Mouse (Mus musculus) layer of hippocampus, postnatal 14 days (tissue): ENCODE measurements around the gene Tmem26. TPM values are rescaled to one million over a fixed set of nuclear protein-coding genes. Genes with fewer than 3 reads are reported as not detected.
"Not testable (repeated sequence)": the region's sequence is repeated elsewhere in the genome, so short reads cannot be mapped to it uniquely, and the experiment has no call there.

Experiments
- DNase-seq, 2 experiments: peaks; one replicate each; pipeline ENCODE4 v3.0.0; 2021 to 2022; ENCODE audit warnings: low spot score in 2 of 2, mixed read lengths in 1 of 2
- long read RNA-seq, 2 experiments: library from polyadenylated mRNA; stranded (forward); transcript quantifications; one replicate each; pipeline ENCODE4 v2.0.0; 2021
- total RNA-seq, 2 experiments: library from RNA; stranded (reverse); gene quantifications; 2 replicates each; pipeline ENCODE4 v1.2.3; 2021

Tmem26 gene
- under 1 TPM; 0.18 to 0.29 TPM for total RNA-seq
- long read RNA-seq, experiment 1 = 0 reads
- long read RNA-seq, experiment 2 = 0 reads

- DNase-seq = peak in 1 of 2 experiments; percentile 1
Observed at GRCm38 (mm10) chr10:68723568-68724360, at the start of gene Tmem26. Gene Tmem26, plus strand, starts transcription at chr10:68723646.

DNA sequence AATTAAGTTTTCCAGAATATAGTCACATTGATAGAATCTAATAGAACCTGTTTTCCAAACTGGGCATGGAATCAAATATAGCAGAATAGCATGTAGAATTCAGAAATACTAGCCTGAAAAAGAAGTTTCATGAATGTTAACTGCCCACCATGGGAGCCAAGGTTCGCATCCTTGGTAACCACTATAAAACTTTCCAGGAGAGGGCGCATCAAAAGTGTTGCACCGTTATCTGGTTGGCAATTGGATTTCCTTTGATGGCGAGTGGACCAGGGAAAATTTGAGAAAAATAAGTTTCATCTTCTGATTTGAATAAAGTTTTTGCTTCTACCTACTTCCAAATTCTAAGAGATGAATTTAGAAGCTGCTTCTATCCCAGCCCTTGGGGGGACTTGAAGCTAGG, 44.8 kb upstream of the Tmem26 start:
- no peak for DNase-seq

GRCm38 (mm10) chr10:68681233-68681632, 42.2 kb upstream of the Tmem26 start:
- DNase-seq = no peak

DNA sequence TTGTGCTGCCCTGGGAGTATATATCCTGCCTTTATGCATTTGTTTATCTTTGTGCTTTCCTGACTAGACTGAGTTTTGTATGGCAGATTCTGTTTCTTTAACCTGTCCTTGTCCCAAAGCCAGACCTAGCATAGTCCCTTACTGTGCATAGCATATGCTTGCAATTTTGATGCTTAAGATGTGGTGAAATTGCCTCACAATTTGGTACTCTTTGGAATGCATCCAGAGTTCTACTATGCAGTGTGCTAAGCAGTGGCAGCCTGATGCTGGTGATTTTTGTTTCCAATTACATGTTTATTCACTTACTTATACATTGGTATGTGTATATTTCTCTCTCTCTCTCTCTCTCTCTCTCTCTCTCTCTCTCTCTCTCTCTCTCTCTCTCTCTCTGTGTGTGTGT, 37.9 kb upstream of the Tmem26 start:
- DNase-seq = no peak

DNA sequence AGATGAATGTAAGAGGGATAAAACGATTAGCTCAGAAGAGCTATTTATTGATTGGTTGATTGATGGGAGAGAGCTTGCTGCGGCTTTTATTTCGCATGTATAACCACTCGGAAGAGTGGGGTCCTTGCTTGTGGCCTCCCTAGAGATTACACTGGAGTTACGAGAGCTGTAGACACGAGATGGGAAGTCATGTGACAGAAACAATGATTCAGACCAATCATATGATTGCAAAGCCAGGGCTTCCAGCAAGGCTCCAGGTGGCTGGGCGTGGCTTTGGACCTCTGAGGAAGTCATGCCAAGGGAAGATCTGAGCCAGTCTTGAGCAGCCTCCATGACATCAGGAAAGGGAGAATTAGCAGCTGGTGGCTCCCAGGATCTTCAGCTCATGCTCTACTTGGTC, 32.3 kb upstream of the Tmem26 start:
- DNase-seq = no peak

GRCm38 (mm10) chr10:68692401-68692800, 31.0 kb upstream of the Tmem26 start:
- DNase-seq = no peak

DNA sequence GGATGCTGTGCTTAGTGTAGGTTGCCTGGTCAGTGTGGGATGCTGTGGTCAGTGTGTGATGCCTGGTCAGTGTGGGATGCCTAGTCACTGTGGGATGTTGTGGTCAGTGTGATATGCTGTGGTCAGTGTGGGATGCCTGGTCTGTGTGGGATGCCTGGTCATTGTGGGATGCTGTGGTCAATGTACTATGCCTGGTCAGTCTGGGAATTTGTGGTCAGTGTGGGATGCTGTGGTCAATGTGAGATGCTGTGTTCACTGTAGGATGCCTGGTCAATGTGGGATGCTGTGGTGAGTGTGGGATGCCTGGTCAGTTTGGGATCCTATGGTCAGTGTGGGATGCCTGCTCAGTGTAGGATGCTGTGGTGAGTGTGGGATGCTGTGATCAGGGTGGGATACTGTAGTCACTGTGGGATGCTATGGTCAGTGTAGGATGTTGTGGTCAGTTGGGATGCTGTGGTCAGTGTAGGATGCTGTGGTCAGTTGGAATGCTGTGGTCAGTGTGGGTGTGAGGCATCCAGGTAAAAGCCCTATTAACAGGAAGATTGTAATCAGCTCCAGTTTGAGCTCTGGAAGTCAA, 27.6 kb upstream of the Tmem26 start:
- no peak for DNase-seq

DNA sequence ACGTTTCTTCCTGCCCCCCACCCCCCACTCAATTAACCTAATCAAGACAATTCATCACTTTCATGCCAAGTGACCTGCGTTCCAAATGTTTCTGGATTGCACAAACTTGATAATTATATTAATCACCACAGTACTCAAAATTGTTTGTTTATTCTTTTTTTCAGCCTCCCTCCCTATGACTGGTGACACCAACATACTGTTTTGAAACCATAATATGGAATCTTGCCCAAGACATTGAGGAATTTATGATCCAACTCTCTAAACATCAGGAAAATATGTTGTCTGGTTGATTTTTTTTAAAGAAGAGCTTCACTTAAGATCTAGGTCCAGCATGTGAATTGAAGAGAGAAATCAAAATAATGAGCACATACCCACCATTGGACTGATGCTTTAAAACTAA, 19.2 kb upstream of the Tmem26 start:
- no peak for DNase-seq

- DNase-seq = no peak
Observed at GRCm38 (mm10) chr10:68705471-68706036, 17.9 kb upstream of the Tmem26 start.

DNA sequence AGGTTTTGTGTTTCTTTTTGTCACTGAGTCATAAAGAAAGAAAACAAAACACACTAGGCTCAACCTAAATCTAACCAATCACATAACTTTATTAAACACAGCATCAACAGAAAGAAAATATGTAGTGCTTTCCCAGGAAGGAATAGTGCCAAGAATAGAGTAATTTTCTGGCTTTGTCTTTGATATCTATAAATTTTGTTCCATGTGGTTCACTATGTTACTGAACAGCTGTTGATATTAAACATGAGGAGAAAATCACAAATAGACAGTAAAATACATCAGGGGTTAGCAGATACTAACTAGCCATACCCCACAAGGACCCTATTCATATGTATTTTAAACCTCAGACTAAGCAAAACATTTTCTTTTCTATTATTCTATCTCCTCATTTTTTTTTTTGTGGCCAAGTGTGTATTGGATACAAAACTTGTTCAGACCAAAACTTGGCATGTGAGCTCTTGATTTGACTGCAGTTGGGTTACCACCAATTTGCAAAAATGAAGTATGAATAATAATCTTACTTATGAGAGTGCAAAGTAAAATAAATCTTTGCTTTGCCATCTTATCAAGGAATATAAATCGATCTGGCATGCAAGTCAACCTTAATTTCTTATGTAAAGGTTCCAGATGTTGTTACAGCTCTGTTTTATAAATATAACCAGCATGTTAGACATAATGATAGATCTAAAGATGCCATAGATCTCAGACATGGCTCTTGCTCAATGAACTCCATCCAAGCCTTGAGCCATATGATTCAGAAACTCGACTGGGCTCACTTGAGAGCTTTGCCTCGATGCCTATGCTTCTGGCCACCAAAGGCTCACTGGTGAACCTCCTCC, 16.2 kb upstream of the Tmem26 start:
- DNase-seq = peak in 1 of 2 experiments; percentile 13

GRCm38 (mm10) chr10:68712926-68713325, 10.5 kb upstream of the Tmem26 start:
- DNase-seq = no peak

- no peak for DNase-seq
Observed at GRCm38 (mm10) chr10:68714302-68714701, 9.1 kb upstream of the Tmem26 start.

DNA sequence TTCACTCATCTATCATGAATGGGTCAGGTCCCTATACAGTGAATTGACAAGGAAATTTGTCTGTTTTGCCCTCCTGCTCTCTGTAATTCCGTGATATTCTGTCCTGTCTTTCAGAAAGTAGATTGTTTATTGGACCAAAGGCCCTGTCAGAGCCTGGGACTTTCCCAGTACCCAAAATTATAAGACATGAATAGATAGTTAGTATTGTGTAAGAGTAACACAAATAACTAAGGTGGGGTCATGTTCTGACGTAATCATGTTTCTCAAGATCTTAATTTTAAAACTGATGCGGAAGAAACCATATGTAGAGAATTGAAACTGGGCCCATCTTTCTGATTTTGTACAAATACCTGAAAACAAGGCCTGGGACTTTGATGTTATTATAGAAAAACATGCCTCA, 8.1 kb upstream of the Tmem26 start:
- no peak for DNase-seq

DNA sequence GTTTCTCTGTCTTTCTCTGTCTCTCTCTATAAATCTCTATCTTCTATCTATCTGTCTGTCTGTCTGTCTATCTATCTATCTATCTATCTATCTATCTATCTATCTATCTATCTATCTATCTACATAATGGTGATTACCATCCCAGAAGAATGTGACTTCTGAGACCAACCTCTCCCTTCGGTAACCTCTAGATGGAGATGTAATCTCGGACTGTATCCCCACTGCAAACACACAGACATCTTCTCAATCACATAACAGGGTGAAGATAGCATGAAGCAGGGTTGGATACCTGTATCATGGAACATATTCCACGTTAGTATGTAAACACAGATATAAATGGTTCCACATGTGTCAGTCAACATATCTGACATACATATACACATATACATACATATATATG, 5.1 kb upstream of the Tmem26 start:
- DNase-seq = no peak

DNA sequence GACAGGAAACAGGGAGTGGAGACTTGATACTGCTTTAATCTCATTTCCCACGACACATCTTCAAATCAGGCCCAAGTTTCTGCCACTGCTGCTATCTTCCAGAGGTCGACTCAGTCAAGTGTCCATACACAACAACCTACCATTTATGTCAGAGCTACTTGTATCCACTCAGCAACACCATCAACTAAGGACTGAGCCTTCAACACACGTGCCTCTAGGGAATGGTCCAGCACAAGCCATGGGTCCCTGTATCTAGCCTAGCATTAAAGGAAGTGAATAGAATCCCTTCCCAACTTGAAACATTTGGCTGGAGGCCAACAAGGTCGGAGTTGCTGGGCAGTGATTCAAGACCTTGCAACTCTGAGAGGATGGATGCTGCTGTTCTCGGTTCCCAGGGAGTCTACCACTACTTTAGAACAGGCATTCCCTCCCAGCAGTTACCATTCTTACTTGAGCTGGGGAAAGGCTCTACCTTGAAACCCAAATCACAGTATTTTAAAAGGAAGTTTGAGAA, 2.5 kb upstream of the Tmem26 start:
- DNase-seq = no peak

- no peak for DNase-seq
Observed at GRCm38 (mm10) chr10:68723015-68723414, 431 bp upstream of the Tmem26 start.

DNA sequence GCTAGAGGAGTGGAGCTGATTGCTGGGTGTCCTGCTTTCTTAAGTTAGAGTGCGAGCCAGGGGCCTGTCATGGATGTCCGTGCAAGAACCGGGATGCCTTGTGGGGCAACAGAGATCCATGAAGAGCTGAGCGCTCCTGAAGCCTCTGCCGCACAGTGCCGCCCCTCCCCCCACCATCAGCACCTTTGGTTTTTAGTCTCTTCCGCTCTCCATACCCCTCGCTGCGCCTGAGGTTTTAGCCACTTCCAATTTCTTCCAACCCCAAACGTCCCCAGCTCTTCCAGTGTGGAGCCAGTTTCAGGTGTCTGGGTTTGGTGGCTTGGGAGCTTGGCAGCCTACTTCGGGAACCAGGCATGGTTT, 895 bp downstream of the Tmem26 start:
- DNase-seq = peak in 1 of 2 experiments; percentile 7

- DNase-seq = no peak
Observed at GRCm38 (mm10) chr10:68727464-68727863, 4.0 kb downstream of the Tmem26 start.

GRCm38 (mm10) chr10:68735621-68736020, 12.2 kb downstream of the Tmem26 start:
- no peak for DNase-seq

GRCm38 (mm10) chr10:68737391-68737790, 13.9 kb downstream of the Tmem26 start:
- no peak for DNase-seq

DNA sequence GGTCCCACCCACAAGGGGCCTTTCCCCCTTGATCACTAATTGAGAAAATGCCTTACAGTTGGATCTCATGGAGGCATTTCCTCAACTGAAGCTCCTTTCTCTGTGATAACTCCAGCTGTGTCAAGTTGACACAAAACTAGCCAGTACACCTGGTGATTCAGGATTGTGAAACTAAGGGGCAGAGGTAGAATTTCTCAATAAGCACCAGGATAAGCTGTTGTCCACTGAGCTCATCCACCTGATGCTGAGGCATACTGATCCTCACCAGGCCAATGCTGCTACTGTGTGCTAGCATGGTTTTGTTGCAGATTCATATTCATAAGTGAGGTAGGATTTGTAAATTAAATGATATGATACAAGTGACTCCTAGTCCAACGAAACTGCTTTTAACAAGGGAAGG, 15.5 kb downstream of the Tmem26 start:
- DNase-seq = not testable (repeated sequence)
